Mouse (Mus musculus) midbrain, embryonic 16.5 days (tissue): ENCODE results near the gene Pcca. TPM values are rescaled to one million over a fixed set of nuclear protein-coding genes. Genes with fewer than 3 reads are reported as not detected.

ENCODE experiments used
- ATAC-seq: fragments of 200-750 bp; cut with Nextera tagmentation; 2 replicates; pipeline ENCODE4 v1.8.0; 2017; ENCODE audit warnings: moderate TSS enrichment
- H3K27ac ChIP-seq: fragments of 300-500 bp; sonication (generic); 2 replicates; pipeline ENCODE4 v1.5.1; 2014; ENCODE audit warnings: mild to moderate bottlenecking, low read length, mixed read lengths
- H3K27me3 ChIP-seq: fragments of 300-500 bp; sonication (generic); 2 replicates; pipeline ENCODE4 v1.6.1; 2014; ENCODE audit warnings: low read depth, low read length, mixed read lengths; ENCODE audit not compliant: control insufficient read depth, insufficient read depth
- H3K36me3 ChIP-seq: fragments of 300-500 bp; sonication (generic); 2 replicates; pipeline ENCODE4 v1.6.1; 2014; ENCODE audit warnings: mild to moderate bottlenecking, low read length, moderate library complexity, mixed read lengths; ENCODE audit not compliant: control insufficient read depth, insufficient read depth
- H3K4me1 ChIP-seq: fragments of 300-500 bp; sonication (generic); 2 replicates; pipeline ENCODE4 v1.6.1; 2014; ENCODE audit warnings: mild to moderate bottlenecking, low read length, mixed read lengths; ENCODE audit not compliant: control insufficient read depth, insufficient read depth
- H3K4me2 ChIP-seq: fragments of 300-500 bp; sonication (generic); 2 replicates; pipeline ENCODE4 v1.6.1; 2014; ENCODE audit warnings: mild to moderate bottlenecking, low read length, mixed read lengths
- H3K4me3 ChIP-seq: fragments of 300-500 bp; sonication (generic); 2 replicates; pipeline ENCODE4 v1.5.1; 2014; ENCODE audit warnings: low read depth, mild to moderate bottlenecking, low read length, moderate library complexity, mixed read lengths
- H3K9ac ChIP-seq: fragments of 300-500 bp; sonication (generic); 2 replicates; pipeline ENCODE4 v1.6.1; 2014; ENCODE audit warnings: low read depth, low read length, mixed read lengths
- H3K9me3 ChIP-seq: fragments of 300-500 bp; sonication (generic); replicated peaks from 2 replicates; pipeline ENCODE4 v1.6.1; 2014; ENCODE audit warnings: mild to moderate bottlenecking, low read length, mixed read lengths; ENCODE audit not compliant: control insufficient read depth, poor library complexity, severe bottlenecking
- WGBS: fragments of 180-500 bp; shearing (Covaris S2); extraction: QIAGEN DNeasy Blood & Tissue Kit; methylation state at CpG from one replicate; pipeline ENCODE4 v1.1.7; 2014; 5-methylcytosine and 5-hydroxymethylcytosine counted together
- polyA plus RNA-seq: library from polyadenylated mRNA; unstranded; fragments of >200 nt; fragmentation: Nextera tagmentation; extraction: Ambion mirVana; gene quantifications from 2 replicates; pipeline ENCODE4 v1.2.1, GENCODE M21; 2015

Pcca gene
- polyA plus RNA-seq, 1 experiment from 2014 or later: 25.9 TPM

DNA sequence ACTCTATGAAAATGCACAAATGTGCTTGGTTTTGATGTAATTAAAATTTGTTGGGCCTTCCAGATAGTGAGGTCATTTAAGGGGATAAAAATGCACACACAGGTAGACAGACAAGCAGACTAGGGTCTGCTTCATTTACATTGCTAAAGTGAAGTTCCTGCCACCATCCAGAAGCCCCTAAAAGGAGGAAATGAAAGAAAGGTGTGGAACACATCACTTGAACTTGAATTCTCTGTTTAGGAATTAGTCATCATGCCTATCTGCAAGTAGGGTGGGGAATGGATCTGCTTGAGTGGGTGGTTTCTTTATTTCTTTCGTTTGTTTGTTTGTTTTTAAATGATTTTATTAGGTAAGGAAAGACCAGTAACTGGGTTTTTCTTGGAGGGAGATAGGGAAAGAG lies 166.2 kb downstream of the Pcca start:
- H3K9ac ChIP-seq: no peak overlapping the region
- H3K9me3 ChIP-seq: no peaks in the 10 kb centered on the region
- H3K27me3 ChIP-seq: no peaks in the 10 kb centered on the region
- ATAC-seq: no peak
- no peak overlapping the region for H3K4me3 ChIP-seq
- H3K27ac ChIP-seq: no peak overlapping the region
- H3K4me1 ChIP-seq: no peaks in the 10 kb centered on the region
- 76% methylated on average over 1 of the region's 1 CpGs for WGBS
- H3K4me2 ChIP-seq: no peak overlapping the region
- H3K36me3 ChIP-seq: no peaks in the 10 kb centered on the region

DNA sequence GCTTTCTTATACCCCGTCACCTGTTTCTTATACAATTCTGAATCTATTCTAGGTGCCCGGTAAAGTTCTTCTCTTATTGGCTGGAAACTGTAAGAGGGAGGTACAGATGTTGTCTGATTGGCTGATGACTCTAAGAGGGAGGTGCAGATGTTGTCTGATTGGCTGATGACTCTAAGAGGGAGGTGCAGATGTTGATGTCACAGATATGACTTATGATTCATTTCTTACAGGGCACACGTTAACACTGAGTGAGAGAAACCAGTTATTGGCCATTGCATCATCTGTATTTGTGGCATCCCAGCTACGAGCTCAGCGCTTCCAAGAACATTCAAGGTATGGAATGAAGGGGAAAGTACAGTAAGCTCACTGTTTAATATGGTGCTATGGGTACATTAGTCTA lies 179.7 kb downstream of the Pcca start:
- Histone ChIP-seq H3K27ac (no peak overlapping the region), H3K4me1 (no peaks in the 10 kb centered on the region), H3K4me3 (no peak overlapping the region), H3K36me3 (no peaks in the 10 kb centered on the region), H3K4me2 (no peak overlapping the region), H3K9ac (no peak overlapping the region), H3K27me3 (no peaks in the 10 kb centered on the region), H3K9me3 (no peaks in the 10 kb centered on the region)
- WGBS: 98% methylated on average over 5 of the region's 5 CpGs
- no peak for ATAC-seq

DNA sequence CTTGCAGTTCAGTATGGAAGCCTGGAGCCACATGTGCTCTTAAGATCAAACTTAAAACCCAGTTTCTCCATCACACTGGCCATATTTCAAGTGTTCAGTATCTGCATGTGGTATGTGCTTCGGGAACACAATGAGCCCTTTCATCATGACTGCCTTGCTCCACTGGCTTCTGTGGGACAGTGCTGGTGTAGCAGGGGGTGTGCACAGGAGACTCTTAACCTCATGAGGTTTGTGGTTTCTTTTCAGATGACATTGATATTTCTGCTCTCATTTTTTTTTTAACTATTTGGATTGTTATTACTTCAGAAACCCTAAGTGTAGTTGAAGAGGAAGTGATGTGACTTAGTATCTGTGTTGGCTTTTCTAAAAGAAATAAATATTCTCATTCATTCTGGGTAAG lies 180.8 kb downstream of the Pcca start:
- H3K9me3 ChIP-seq: no peaks in the 10 kb centered on the region
- H3K4me1 ChIP-seq: no peaks in the 10 kb centered on the region
- no peak overlapping the region for H3K4me2 ChIP-seq
- ATAC-seq: no peak
- H3K27me3 ChIP-seq: no peaks in the 10 kb centered on the region
- H3K27ac ChIP-seq: no peak overlapping the region
- 83% methylated on average over 1 of the region's 1 CpGs for WGBS
- H3K9ac ChIP-seq: no peak overlapping the region
- H3K36me3 ChIP-seq: no peaks in the 10 kb centered on the region
- no peak overlapping the region for H3K4me3 ChIP-seq

GRCm38 (mm10) chr14:122716057-122716456 lies 181.9 kb downstream of the Pcca start:
- H3K4me2 ChIP-seq: no peak overlapping the region
- H3K27ac ChIP-seq: no peak overlapping the region
- H3K27me3 ChIP-seq: no peaks in the 10 kb centered on the region
- H3K4me3 ChIP-seq: no peak overlapping the region
- no peak overlapping the region for H3K9ac ChIP-seq
- no peaks in the 10 kb centered on the region for H3K9me3 ChIP-seq
- peaks cover 6% of the 10 kb centered on the region for H3K4me1 ChIP-seq
- no peaks in the 10 kb centered on the region for H3K36me3 ChIP-seq
- no peak for ATAC-seq

GRCm38 (mm10) chr14:122719496-122720080 lies 185.5 kb downstream of the Pcca start:
- H3K36me3 ChIP-seq: no peaks in the 10 kb centered on the region
- ATAC-seq: no peak
- peaks cover 11% of the 10 kb centered on the region for H3K4me1 ChIP-seq
- no peak overlapping the region for H3K4me2 ChIP-seq
- no peak overlapping the region for H3K4me3 ChIP-seq
- no peak overlapping the region for H3K9ac ChIP-seq
- WGBS: 87% methylated on average over 8 of the region's 8 CpGs
- H3K27me3 ChIP-seq: no peaks in the 10 kb centered on the region
- no peak overlapping the region for H3K27ac ChIP-seq
- H3K9me3 ChIP-seq: no peaks in the 10 kb centered on the region

GRCm38 (mm10) chr14:122720989-122721388 lies 186.9 kb downstream of the Pcca start:
- Histone ChIP-seq H3K4me3 (no peak overlapping the region), H3K4me2 (no peak overlapping the region), H3K27me3 (no peaks in the 10 kb centered on the region), H3K4me1 (peaks cover 11% of the 10 kb centered on the region), H3K36me3 (no peaks in the 10 kb centered on the region), H3K9me3 (no peaks in the 10 kb centered on the region), H3K9ac (peak overlapping the region; percentile 14; the same call in 1 of the 2 replicates), H3K27ac (no peak overlapping the region)
- WGBS: 7% methylated on average over 3 of the region's 3 CpGs
- peak; percentile 94 for ATAC-seq

DNA sequence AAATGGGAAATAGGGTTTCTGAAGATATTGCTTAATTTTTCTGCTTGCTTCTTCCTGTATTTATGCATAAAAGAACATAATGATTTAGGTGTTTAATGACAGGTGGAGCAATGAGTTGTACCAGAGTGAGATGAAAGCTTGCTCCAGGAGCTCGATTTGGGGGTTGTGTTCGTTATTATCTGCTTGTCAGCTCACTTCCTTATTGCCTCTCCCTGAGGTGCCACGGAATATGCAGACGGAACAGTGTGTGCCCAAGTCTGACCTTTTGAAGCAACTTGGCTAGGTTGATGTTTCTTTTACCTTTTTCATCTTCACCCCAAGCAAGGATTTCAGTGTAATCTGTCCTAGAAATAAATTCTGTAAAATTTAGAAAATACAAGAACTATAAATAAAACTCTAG lies 187.6 kb downstream of the Pcca start:
- ATAC-seq: no peak
- 13% methylated on average over 4 of the region's 4 CpGs for WGBS
- no peaks in the 10 kb centered on the region for H3K27me3 ChIP-seq
- H3K36me3 ChIP-seq: no peaks in the 10 kb centered on the region
- no peaks in the 10 kb centered on the region for H3K9me3 ChIP-seq
- H3K4me2 ChIP-seq: no peak overlapping the region
- H3K9ac ChIP-seq: no peak overlapping the region
- H3K27ac ChIP-seq: no peak overlapping the region
- H3K4me3 ChIP-seq: no peak overlapping the region
- H3K4me1 ChIP-seq: peaks cover 11% of the 10 kb centered on the region

DNA sequence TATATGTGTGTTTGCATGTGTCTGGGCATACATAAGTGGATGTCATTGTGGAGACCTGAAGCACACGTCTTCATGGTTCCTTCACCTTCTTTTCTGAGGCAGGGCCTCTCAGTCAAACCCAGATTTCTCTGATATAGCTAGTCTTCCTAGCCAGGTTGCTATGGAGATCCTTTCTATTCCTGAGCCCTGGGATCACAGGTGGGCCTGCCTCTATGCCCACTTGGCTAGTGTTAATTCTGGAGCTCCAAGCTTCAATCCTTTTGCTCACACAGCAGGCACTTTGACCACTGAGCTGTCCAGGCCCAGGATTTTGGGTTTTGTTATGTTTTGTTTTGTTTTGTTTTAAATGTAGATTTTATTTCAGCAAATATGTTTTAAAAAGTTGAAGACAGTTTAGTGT lies 192.3 kb downstream of the Pcca start:
- no peak overlapping the region for H3K9ac ChIP-seq
- 84% methylated on average over 1 of the region's 1 CpGs for WGBS
- H3K4me1 ChIP-seq: peaks cover 4% of the 10 kb centered on the region
- no peak overlapping the region for H3K27ac ChIP-seq
- H3K36me3 ChIP-seq: no peaks in the 10 kb centered on the region
- no peaks in the 10 kb centered on the region for H3K27me3 ChIP-seq
- no peak overlapping the region for H3K4me2 ChIP-seq
- H3K9me3 ChIP-seq: no peaks in the 10 kb centered on the region
- H3K4me3 ChIP-seq: no peak overlapping the region
- ATAC-seq: no peak

DNA sequence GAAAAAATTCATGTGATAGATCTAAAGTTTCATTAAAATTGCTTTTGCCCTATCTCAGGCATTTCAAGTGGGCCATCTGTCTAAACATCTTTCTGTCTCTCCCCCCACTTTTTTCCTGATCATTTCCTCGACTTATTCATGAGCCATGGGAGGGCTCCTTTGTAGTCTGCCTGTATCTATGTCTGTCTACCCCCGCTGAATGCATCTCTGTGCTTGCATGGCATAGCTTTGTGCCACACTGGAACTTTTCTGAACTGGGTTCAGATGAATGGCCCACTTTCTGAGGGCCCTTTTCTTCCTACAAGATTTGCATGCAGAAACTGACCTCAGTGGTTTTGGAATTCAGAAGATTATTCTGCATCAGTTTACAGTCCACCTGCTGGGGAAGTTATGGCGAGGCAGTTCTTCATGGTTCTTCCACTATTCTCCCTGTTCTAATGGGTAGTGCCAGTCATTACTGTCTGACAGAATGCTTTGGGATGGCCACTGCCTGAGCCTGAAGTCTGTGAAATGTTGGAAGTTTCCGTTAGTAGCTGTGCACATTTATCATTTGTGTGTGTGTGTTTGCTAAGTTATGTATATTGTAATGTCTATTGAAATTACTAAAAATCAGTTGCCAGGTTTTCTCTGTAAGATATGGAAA lies 195.4 kb downstream of the Pcca start:
- Histone ChIP-seq H3K9ac (no peak overlapping the region), H3K4me2 (no peak overlapping the region), H3K4me1 (no peaks in the 10 kb centered on the region), H3K36me3 (no peaks in the 10 kb centered on the region), H3K9me3 (no peaks in the 10 kb centered on the region), H3K27ac (no peak overlapping the region), H3K4me3 (no peak overlapping the region), H3K27me3 (no peaks in the 10 kb centered on the region)
- 42% methylated on average over 4 of the region's 4 CpGs for WGBS
- ATAC-seq: no peak
